Mouse (Mus musculus) cerebellum, adult 2 months (tissue): ENCODE results near the gene Secisbp2l. TPM values are rescaled to one million over a fixed set of nuclear protein-coding genes. Genes with fewer than 3 reads are reported as not detected.

ENCODE experiments used
- DNase-seq, 2 experiments: peaks; one replicate each; pipeline ENCODE4 v3.0.0; 2021
- H3K27ac ChIP-seq: fragments of 200-500 bp; 2 replicates; pipeline ENCODE4 v1.5.1; 2012; ENCODE audit warnings: low read length, control low read depth, inconsistent platforms; ENCODE audit not compliant: insufficient read depth
- H3K27me3 ChIP-seq: fragments of 200-500 bp; 2 replicates; pipeline ENCODE4 v1.6.1; 2012; ENCODE audit warnings: inconsistent platforms, mild to moderate bottlenecking, low read length, moderate library complexity; ENCODE audit not compliant: control insufficient read depth, insufficient read depth
- H3K4me1 ChIP-seq: fragments of 200-500 bp; 2 replicates; pipeline ENCODE4 v1.6.1; 2011; ENCODE audit warnings: low read length; ENCODE audit not compliant: control insufficient read depth, insufficient read depth
- H3K4me3 ChIP-seq: fragments of 200-500 bp; replicated peaks from 2 replicates; pipeline ENCODE3; 2011; ENCODE audit warnings: mild to moderate bottlenecking, low read depth, low read length, control low read depth; ENCODE audit not compliant: insufficient read depth
- CTCF ChIP-seq: fragments of 200-500 bp; IDR thresholded peaks from 2 replicates; pipeline ENCODE4 v1.5.1; 2011; ENCODE audit warnings: low read depth, mild to moderate bottlenecking, control low read depth, low read length, moderate library complexity, borderline replicate concordance; ENCODE audit not compliant: insufficient read depth
- POLR2A ChIP-seq: fragments of 200-500 bp; IDR thresholded peaks from 2 replicates; pipeline ENCODE4 v1.6.1; 2011; ENCODE audit warnings: low read length, control low read depth, borderline replicate concordance; ENCODE audit not compliant: insufficient read depth
- WGBS: fragments of 180-500 bp; shearing (Covaris S2); methylation state at CpG from one replicate; pipeline ENCODE4 v1.1.7; 2018; 5-methylcytosine and 5-hydroxymethylcytosine counted together
- polyA plus RNA-seq: library from polyadenylated mRNA; depleted of rRNA; stranded (reverse); fragments of >200 nt; gene quantifications from 2 replicates; pipeline ENCODE4 v1.2.3, GENCODE M21; 2012; rRNA removed

Secisbp2l gene
- polyA plus RNA-seq, 1 experiment, result 37.7 TPM

DNA sequence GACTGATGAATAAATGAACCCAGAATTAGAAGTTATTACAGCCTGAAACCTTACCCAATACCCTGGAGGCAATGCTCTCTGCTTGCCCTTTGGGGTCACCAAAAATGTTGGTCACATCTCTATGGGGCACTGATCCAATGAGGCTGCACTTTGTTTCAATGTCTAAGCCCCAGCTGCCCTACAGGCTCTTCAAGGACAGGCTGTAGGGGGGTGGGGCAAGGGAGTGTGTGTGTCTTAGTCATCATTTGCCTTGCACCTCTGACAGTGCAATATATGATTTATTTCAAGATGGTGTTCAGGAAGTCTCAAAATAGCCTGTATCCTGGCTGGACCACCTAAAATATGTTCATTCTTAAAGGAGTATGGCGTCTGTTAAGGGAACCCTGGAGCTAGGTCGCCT lies 81.1 kb downstream of the Secisbp2l start:
- Histone ChIP-seq H3K4me1 (no peaks in the 10 kb centered on the region), H3K27ac (no peak overlapping the region), H3K27me3 (no peaks in the 10 kb centered on the region), H3K4me3 (no peak overlapping the region)
- DNase-seq, result no peak
- 89% methylated on average over 2 of the region's 2 CpGs for WGBS
- no peak for TF ChIP-seq CTCF
- no peak for TF ChIP-seq POLR2A

- no peak overlapping the region for H3K4me3 ChIP-seq
- WGBS, result 27% methylated on average over 2 of the region's 2 CpGs
- H3K27me3 ChIP-seq, result no peaks in the 10 kb centered on the region; the same call in 1 of the 2 replicates
- no peak for DNase-seq
- H3K4me1 ChIP-seq, result no peaks in the 10 kb centered on the region
- TF ChIP-seq POLR2A (no peak), CTCF (no peak)
- no peak overlapping the region for H3K27ac ChIP-seq
Measured at GRCm38 (mm10) chr2:125696219-125696618, 86.5 kb downstream of the Secisbp2l start.

GRCm38 (mm10) chr2:125694798-125695197 lies 87.9 kb downstream of the Secisbp2l start:
- no peak for DNase-seq
- H3K27ac ChIP-seq, result no peak overlapping the region
- TF ChIP-seq POLR2A (no peak), CTCF (no peak)
- no peaks in the 10 kb centered on the region for H3K4me1 ChIP-seq
- no peak overlapping the region for H3K4me3 ChIP-seq
- H3K27me3 ChIP-seq, result no peaks in the 10 kb centered on the region; the same call in 1 of the 2 replicates
- 69% methylated on average over 2 of the region's 2 CpGs for WGBS

DNA sequence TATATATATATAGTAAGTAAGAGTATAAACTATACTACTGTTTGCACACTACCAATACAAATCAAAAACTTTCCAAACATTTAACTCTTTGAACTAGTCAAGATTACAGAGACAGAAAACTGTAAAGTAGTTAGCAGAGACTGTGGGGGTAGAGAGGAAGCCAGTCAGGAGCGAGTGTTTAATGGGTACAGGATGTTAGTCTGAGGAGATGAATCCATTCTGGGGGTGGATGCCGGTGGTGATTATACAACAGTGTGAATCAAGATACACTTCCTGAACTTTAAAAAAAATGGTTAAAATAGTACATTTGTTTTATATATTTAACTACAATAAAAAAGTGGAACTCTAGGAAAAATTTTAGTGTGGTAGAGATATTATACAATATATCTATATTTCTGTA lies 90.7 kb downstream of the Secisbp2l start:
- H3K27me3 ChIP-seq, result no peaks in the 10 kb centered on the region; the same call in 1 of the 2 replicates
- H3K4me1 ChIP-seq, result no peaks in the 10 kb centered on the region
- no peak overlapping the region for H3K4me3 ChIP-seq
- no peak for TF ChIP-seq POLR2A
- TF ChIP-seq CTCF, result no peak
- DNase-seq, result no peak
- WGBS, result 85% methylated on average over 2 of the region's 2 CpGs
- no peak overlapping the region for H3K27ac ChIP-seq

Other genes starting within 250 kb of the Secisbp2l start
- 3.1 and 3.2 TPM in 2 replicates for gene Cep152, start 157.8 kb downstream of the Secisbp2l start, polyA plus RNA-seq
- 148 and 159 TPM in 2 replicates for gene Eid1, start 109.8 kb downstream of the Secisbp2l start, polyA plus RNA-seq
- gene Shc4, start 58.7 kb downstream of the Secisbp2l start, polyA plus RNA-seq, result 6.7 and 7.0 TPM in 2 replicates
- 19.2 and 19.7 TPM in 2 replicates for gene Galk2, start 76.2 kb upstream of the Secisbp2l start, polyA plus RNA-seq
- gene Cops2, start 76.3 kb upstream of the Secisbp2l start, polyA plus RNA-seq, result 67.0 and 76.3 TPM in 2 replicates